In the genomic region with DNA sequence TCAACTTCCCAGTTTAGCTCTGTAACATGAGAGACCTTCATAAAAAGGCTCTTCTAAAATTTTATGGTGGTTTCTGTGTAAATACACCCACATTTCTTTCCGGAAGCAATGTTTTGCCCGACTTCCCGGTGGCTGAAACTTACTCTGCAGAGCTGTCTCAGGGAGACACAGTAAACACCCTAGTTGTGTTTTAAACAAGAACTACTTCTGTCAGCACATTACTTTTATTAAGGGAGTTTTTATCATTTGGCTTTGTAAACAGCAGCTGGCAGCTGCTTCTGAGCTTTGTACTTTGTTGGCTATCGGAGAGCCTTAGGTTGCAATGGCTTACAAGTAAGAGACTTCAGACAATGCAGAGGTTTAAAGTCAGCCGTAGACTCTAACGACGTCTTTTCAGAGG, we compare ENCODE assay signal across 9 mouse cellular contexts. TPM values are rescaled to one million over a fixed set of nuclear protein-coding genes. Genes with fewer than 3 reads are reported as not detected.
A peak's percentile ranks its signal among the peaks of the same experiment; 100 is the strongest.
DNase-seq lines count a peak whose midpoint lies in the region; ATAC-seq lines count a peak whose summit lies in the region.
"Had no signal": no experiment of that assay in that cellular context is flagged by ENCODE, and none has a peak within 500 bp of the region (broad histone marks: within the 10 kb centered on the region; RNA-seq: fewer than 3 reads in every experiment).

No protein-coding gene starts in this region.

- H3K27me3 ChIP-seq in kidney, embryonic 15.5 days: no peaks in the 10 kb centered on the region

- no peaks in the 10 kb centered on the region for H3K9me3 ChIP-seq in kidney, embryonic 15.5 days (replicated peaks)

- peak overlapping the region; percentile 10; the same call in 1 of the 2 replicates for H3K4me3 ChIP-seq in kidney, embryonic 15.5 days (replicated peaks)
- peak overlapping the region; percentile 44; the same call in 1 of the 2 replicates for H3K4me3 ChIP-seq in brown adipose tissue, adult 24 weeks (ENCODE audit: insufficient read depth, low read depth, low read length)

- no peak for DNase-seq in kidney, adult 11 months
- DNase-seq in kidney, postnatal 36 days: peak; percentile 17 to 35
- DNase-seq in embryo, embryonic 10 days (ENCODE audit: low spot score): no peak
- no peak for DNase-seq in ovary, postnatal 14 days (ENCODE audit: low spot score)
- DNase-seq in layer of hippocampus, adult 11-12 months (ENCODE audit: low spot score): no peak
- DNase-seq: cerebellum, adult 8-10 months had no signal

- H3K9ac ChIP-seq in kidney, embryonic 15.5 days: no peak overlapping the region

- no peak for ATAC-seq in kidney, embryonic 15.5 days (replicated peaks; ENCODE audit: low FRiP score)
- peak; percentile 39 for ATAC-seq in CD4-positive, CD25-positive, alpha-beta regulatory T cell, adult 4 months

- H3K4me2 ChIP-seq in kidney, embryonic 15.5 days: peak overlapping the region; percentile 43

- peaks cover 17% of the 10 kb centered on the region for H3K4me1 ChIP-seq in kidney, embryonic 15.5 days
- H3K4me1 ChIP-seq in brown adipose tissue, adult 24 weeks (ENCODE audit: control insufficient read depth, insufficient read depth, insufficient read length, low read length): no peaks in the 10 kb centered on the region

- no peaks in the 10 kb centered on the region for H3K36me3 ChIP-seq in kidney, embryonic 15.5 days

- WGBS in kidney, embryonic 15.5 days: 35% methylated on average over 7 of the region's 7 CpGs

- peak overlapping the region; percentile 70 for H3K27ac ChIP-seq in kidney, embryonic 15.5 days
- H3K27ac ChIP-seq in brown adipose tissue, adult 24 weeks (replicated peaks; ENCODE audit: low read depth, low read length): no peak overlapping the region

RNA-seq across cellular contexts. Expression of a gene that starts 17.4 kb away (rescaled TPM):
- 15.7 and 16.4 TPM in 2 replicates for polyA plus RNA-seq in kidney, embryonic 15.5 days (2015; fragmentation: Nextera tagmentation; extraction: Ambion mirVana)
- under 1 TPM in 1 of 2 experiments, not detected in 1; 0.39 TPM for polyA plus RNA-seq in CD4-positive, CD25-positive, alpha-beta regulatory T cell, adult 4 months (2017; shearing (Covaris generic))
- 1.0 and 1.2 TPM in 2 replicates for polyA plus RNA-seq in brown adipose tissue, adult 24 weeks (2012; ENCODE audit: insufficient read depth, insufficient read length, missing spikeins)

Comparison
In these comparisons a context has a peak if more than half of its experiments do, and no peak if none do; other contexts are left out.
1. DNase-seq: peak in kidney, postnatal 36 days (2 of 2); none in kidney, adult 11 months (single experiment), embryo, embryonic 10 days (single experiment), ovary, postnatal 14 days (single experiment) and layer of hippocampus, adult 11-12 months (single experiment).